In genomic region chr5:49090122-49090680, GRCm38 (mm10) we compare ENCODE assay signal across 8 mouse cellular contexts.
DNase-seq lines count a peak whose midpoint lies in the region; ATAC-seq lines count a peak whose summit lies in the region.

No protein-coding gene starts in this region.

- ATAC-seq in heart, embryonic 11.5 days (replicated peaks; ENCODE audit: insufficient number of reproducible peaks, low FRiP score, low TSS enrichment): 0 out of 2 replicates have a peak, but pooled peaks have one; percentile 35
- peak; percentile 88 for ATAC-seq in kidney, embryonic 15.5 days (replicated peaks; ENCODE audit: low FRiP score)
- peak; percentile 79; the same call in 1 of the 2 replicates for ATAC-seq in limb, embryonic 13.5 days (ENCODE audit: low FRiP score, low read depth)
- ATAC-seq in neural tube, embryonic 11.5 days (ENCODE audit: insufficient read depth, low FRiP score, low TSS enrichment): peak; percentile 74; the same call in 1 of the 2 replicates

- H3K4me1 ChIP-seq in embryonic facial prominence, embryonic 10.5 days: no peaks in the 10 kb centered on the region
- no peaks in the 10 kb centered on the region for H3K4me1 ChIP-seq in heart, embryonic 11.5 days (ENCODE audit: control insufficient read depth, insufficient read depth, low read length)
- H3K4me1 ChIP-seq in kidney, embryonic 15.5 days: no peaks in the 10 kb centered on the region
- H3K4me1 ChIP-seq in limb, embryonic 13.5 days: no peaks in the 10 kb centered on the region
- no peaks in the 10 kb centered on the region for H3K4me1 ChIP-seq in neural tube, embryonic 11.5 days (ENCODE audit: control insufficient read depth, insufficient read depth, low read length)

- peak overlapping the region; percentile 7; the same call in 1 of the 2 replicates for H3K4me2 ChIP-seq in heart, embryonic 11.5 days
- H3K4me2 ChIP-seq in kidney, embryonic 15.5 days: no peak overlapping the region
- H3K4me2 ChIP-seq in limb, embryonic 13.5 days (replicated peaks): peak overlapping the region; percentile 41
- H3K4me2 ChIP-seq in neural tube, embryonic 11.5 days (ENCODE audit: low read depth): no peak overlapping the region

- DNase-seq in B cell, adult 2 months: peak; percentile 1 to 2
- DNase-seq in adrenal gland, postnatal 14 days: peak; percentile 83
- DNase-seq in embryonic facial prominence, embryonic 10.5 days (ENCODE audit: low spot score): peak; percentile 79
- peak; percentile 86 for DNase-seq in neural tube, embryonic 11.5 days (ENCODE audit: low spot score)
- DNase-seq in thymus, postnatal 10 days (ENCODE audit: low spot score in 2 of 2): peak; percentile 3 to 11

- H3K4me3 ChIP-seq in embryonic facial prominence, embryonic 10.5 days: no peak overlapping the region
- H3K4me3 ChIP-seq in heart, embryonic 11.5 days (ENCODE audit: low read depth, low read length): no peak overlapping the region
- H3K4me3 ChIP-seq in kidney, embryonic 15.5 days (replicated peaks): no peak overlapping the region
- no peak overlapping the region for H3K4me3 ChIP-seq in limb, embryonic 13.5 days
- H3K4me3 ChIP-seq in neural tube, embryonic 11.5 days (ENCODE audit: low read depth, low read length): no peak overlapping the region

- no peak overlapping the region for H3K27ac ChIP-seq in embryonic facial prominence, embryonic 10.5 days (replicated peaks)
- H3K27ac ChIP-seq in heart, embryonic 11.5 days (ENCODE audit: low read depth, low read length): no peak overlapping the region
- H3K27ac ChIP-seq in kidney, embryonic 15.5 days: no peak overlapping the region
- no peak overlapping the region for H3K27ac ChIP-seq in limb, embryonic 13.5 days
- H3K27ac ChIP-seq in neural tube, embryonic 11.5 days (ENCODE audit: low read depth, low read length): no peak overlapping the region

- H3K27me3 ChIP-seq in embryonic facial prominence, embryonic 10.5 days (replicated peaks; ENCODE audit: low read depth, poor library complexity, severe bottlenecking): no peaks in the 10 kb centered on the region
- no peaks in the 10 kb centered on the region for H3K27me3 ChIP-seq in heart, embryonic 11.5 days (ENCODE audit: control insufficient read depth, insufficient read depth, low read length)
- H3K27me3 ChIP-seq in kidney, embryonic 15.5 days: 0 out of 2 replicates have a peak, but pooled peaks cover 2% of the 10 kb centered on the region
- H3K27me3 ChIP-seq in limb, embryonic 13.5 days: no peaks in the 10 kb centered on the region
- H3K27me3 ChIP-seq in neural tube, embryonic 11.5 days (ENCODE audit: control insufficient read depth, insufficient read depth, low read length): no peaks in the 10 kb centered on the region

- WGBS in embryonic facial prominence, embryonic 10.5 days: 22% methylated on average over 6 of the region's 6 CpGs
- WGBS in heart, embryonic 11.5 days (ENCODE audit: insufficient replicate concordance): 16% methylated on average over 6 of the region's 6 CpGs
- 9% methylated on average over 6 of the region's 6 CpGs for WGBS in kidney, embryonic 15.5 days
- 16% methylated on average over 6 of the region's 6 CpGs for WGBS in limb, embryonic 13.5 days
- 15% methylated on average over 6 of the region's 6 CpGs for WGBS in neural tube, embryonic 11.5 days

- no peaks in the 10 kb centered on the region for H3K9me3 ChIP-seq in embryonic facial prominence, embryonic 10.5 days
- H3K9me3 ChIP-seq in heart, embryonic 11.5 days (replicated peaks; ENCODE audit: control insufficient read depth, low read length): no peaks in the 10 kb centered on the region
- H3K9me3 ChIP-seq in kidney, embryonic 15.5 days (replicated peaks): no peaks in the 10 kb centered on the region
- no peaks in the 10 kb centered on the region for H3K9me3 ChIP-seq in limb, embryonic 13.5 days
- H3K9me3 ChIP-seq in neural tube, embryonic 11.5 days (ENCODE audit: control insufficient read depth, low read length): no peaks in the 10 kb centered on the region

- no peak overlapping the region for H3K9ac ChIP-seq in heart, embryonic 11.5 days (ENCODE audit: low read depth, low read length)
- H3K9ac ChIP-seq in kidney, embryonic 15.5 days: no peak overlapping the region
- no peak overlapping the region for H3K9ac ChIP-seq in limb, embryonic 13.5 days
- no peak overlapping the region for H3K9ac ChIP-seq in neural tube, embryonic 11.5 days (ENCODE audit: low read length)

- H3K36me3 ChIP-seq in embryonic facial prominence, embryonic 10.5 days (replicated peaks): no peaks in the 10 kb centered on the region
- H3K36me3 ChIP-seq in heart, embryonic 11.5 days (ENCODE audit: control insufficient read depth, insufficient read depth, low read length): no peaks in the 10 kb centered on the region
- no peaks in the 10 kb centered on the region for H3K36me3 ChIP-seq in kidney, embryonic 15.5 days
- no peaks in the 10 kb centered on the region for H3K36me3 ChIP-seq in limb, embryonic 13.5 days
- H3K36me3 ChIP-seq in neural tube, embryonic 11.5 days (ENCODE audit: control insufficient read depth, insufficient read depth, low read length): no peaks in the 10 kb centered on the region

Comparison
In these comparisons a context has a peak if more than half of its experiments do, and no peak if none do; other contexts are left out.
1. DNase-seq: peak in every context shown above with its lines; median percentile 86 in neural tube, embryonic 11.5 days; 83 in adrenal gland, postnatal 14 days; 79 in embryonic facial prominence, embryonic 10.5 days; 7 in thymus, postnatal 10 days; 2 in B cell, adult 2 months.
2. ATAC-seq: peak in every context shown above with its lines; median percentile 88 in kidney, embryonic 15.5 days; 79 in limb, embryonic 13.5 days; 74 in neural tube, embryonic 11.5 days; 35 in heart, embryonic 11.5 days.
3. H3K4me2 ChIP-seq: peak in heart, embryonic 11.5 days (single experiment) and limb, embryonic 13.5 days (single experiment); none in kidney, embryonic 15.5 days (single experiment) and neural tube, embryonic 11.5 days (single experiment).